ENCODE assay signal across 16 mouse cellular contexts in the genomic region with DNA sequence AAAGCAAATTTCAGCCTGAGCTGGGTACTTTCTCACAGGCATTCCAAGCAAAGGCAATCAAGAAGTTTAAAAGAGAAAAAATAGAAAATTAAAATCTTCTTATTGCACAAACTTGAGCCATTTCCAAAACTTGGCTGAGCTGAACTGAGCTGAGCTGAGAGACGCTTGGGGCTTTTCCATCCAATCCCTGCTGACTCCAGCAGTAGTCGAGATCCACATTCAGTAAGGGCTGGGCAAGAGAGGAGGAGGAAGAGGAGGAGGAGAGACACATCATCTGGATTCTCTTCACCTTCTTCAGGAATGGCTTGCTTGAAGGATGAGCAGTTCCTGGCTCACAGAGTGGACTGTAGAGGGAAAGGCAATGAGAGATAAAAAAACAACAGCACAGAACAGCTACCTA.
"Had no signal": no experiment of that assay in that cellular context is flagged by ENCODE, and none has a peak within 500 bp of the region (broad histone marks: within the 10 kb centered on the region; RNA-seq: fewer than 3 reads in every experiment).

No protein-coding gene starts in this region.

- H3K27me3 ChIP-seq: liver, embryonic 13.5 days; liver, embryonic 15.5 days; lung, embryonic 15.5 days; midbrain, embryonic 13.5 days; midbrain, embryonic 15.5 days; neural tube, embryonic 12.5 days had no signal

- H3K9me3 ChIP-seq: liver, embryonic 13.5 days; liver, embryonic 15.5 days; lung, embryonic 15.5 days; megakaryocyte, embryonic 14.5 days; midbrain, embryonic 13.5 days; midbrain, embryonic 15.5 days; neural tube, embryonic 12.5 days had no signal

- H3K36me3 ChIP-seq: liver, embryonic 13.5 days; liver, embryonic 15.5 days; lung, embryonic 15.5 days; midbrain, embryonic 13.5 days; midbrain, embryonic 15.5 days; neural tube, embryonic 12.5 days had no signal

- DNase-seq: liver, embryonic 13.5 days; liver, postnatal 0 days; lung, postnatal 14 days; right cerebral cortex, postnatal 14 days; thymus, adult 2 months; thymus, postnatal 25 days; thymus, postnatal 4 days had no signal

- H3K4me1 ChIP-seq: liver, embryonic 13.5 days; liver, embryonic 15.5 days; lung, embryonic 15.5 days; megakaryocyte, embryonic 14.5 days; midbrain, embryonic 13.5 days; midbrain, embryonic 15.5 days; neural tube, embryonic 12.5 days had no signal

- H3K27ac ChIP-seq: liver, embryonic 13.5 days; liver, embryonic 15.5 days; lung, embryonic 15.5 days; macrophage; midbrain, embryonic 13.5 days; midbrain, embryonic 15.5 days; neural tube, embryonic 12.5 days had no signal

- H3K4me3 ChIP-seq: liver, embryonic 13.5 days; liver, embryonic 15.5 days; lung, embryonic 15.5 days; megakaryocyte, embryonic 14.5 days; midbrain, embryonic 13.5 days; midbrain, embryonic 15.5 days; neural tube, embryonic 12.5 days had no signal

- ATAC-seq: liver, postnatal 0 days; midbrain, embryonic 13.5 days; midbrain, embryonic 15.5 days had no signal

- H3K9ac ChIP-seq: liver, embryonic 13.5 days; liver, embryonic 15.5 days; liver, postnatal 0 days; lung, embryonic 15.5 days; midbrain, embryonic 13.5 days; midbrain, embryonic 15.5 days; neural tube, embryonic 12.5 days had no signal

- H3K4me2 ChIP-seq: liver, embryonic 11.5 days; liver, embryonic 13.5 days; liver, embryonic 15.5 days; lung, embryonic 15.5 days; midbrain, embryonic 11.5 days; midbrain, embryonic 13.5 days; midbrain, embryonic 15.5 days; neural tube, embryonic 12.5 days had no signal
